Mouse (Mus musculus): Measurements from ENCODE around the gene Adm2. TPM values are rescaled to one million over a fixed set of nuclear protein-coding genes. Genes with fewer than 3 reads are reported as not detected.

Adm2 gene
- total and polyA plus RNA-seq, 3 experiments, result 0.23 to 4.5 (median 0.66) TPM

- Histone ChIP-seq H3K27ac (ENCODE audit: insufficient read depth, low read depth) (no peak overlapping the region), H3K79me2 (replicated peaks; ENCODE audit: control insufficient read depth, extremely low read depth, insufficient read depth, poor library complexity, severe bottlenecking) (peaks cover 23% of the 10 kb centered on the region), H3K9ac (ENCODE audit: insufficient read depth, low read depth) (no peak overlapping the region), H3K4me2 (ENCODE audit: insufficient read depth, low read depth, poor library complexity, severe bottlenecking) (no peak overlapping the region), H3K4me3 (replicated peaks in 1 of 3; ENCODE audit: low read depth in 2 of 3, low read length in 2 of 3, poor library complexity in 1 of 3) (no peak overlapping the region), H3K27me3 (replicated peaks) (no peaks in the 10 kb centered on the region), H3K36me3 (replicated peaks in 1 of 2; ENCODE audit: control insufficient read depth in 1 of 2, insufficient read depth in 1 of 2, low read length in 1 of 2) (peaks cover 99% of the 10 kb centered on the region in 2 experiments), H3K9me3 (replicated peaks; ENCODE audit: low read length) (no peaks in the 10 kb centered on the region), H3K4me1 (ENCODE audit: control insufficient read depth in 1 of 2, insufficient read depth in 2 of 2) (no peaks in the 10 kb centered on the region)
- DNase-seq (ENCODE audit: extremely low read depth), result no peak
- TF ChIP-seq CHD2 (IDR thresholded peaks at IDR 0.05; ENCODE audit: low read length) (no peak), HCFC1 (IDR thresholded peaks at IDR 0.05; ENCODE audit: low read depth, low read length) (no peak), POLR2A (IDR thresholded peaks at IDR 0.05; ENCODE audit: low read depth, low read length) (no peak), USF2 (conservative IDR thresholded peaks at IDR 0.05; ENCODE audit: low read depth, low read length) (no peak), SMC3 (IDR thresholded peaks at IDR 0.05; ENCODE audit: low read depth, low read length) (no peak)
- dilution Hi-C loops (cut with MboI; ENCODE audit: extremely low pct_ligation_motif_present, extremely low pct_unique_long_range_greater_than_20kb, low sequenced_read_pairs), result no loop called here
- in situ Hi-C loops (cut with MboI; ENCODE audit: low pct_ligation_motif_present, low pct_unique_long_range_greater_than_20kb, low sequenced_read_pairs), result loop anchor here (25.0 kb wide), 1 partner anchor 253 kb away; the partner anchor contains the start of gene Tubgcp6
Observed at GRCm38 (mm10) chr15:89365141-89365551, 42.6 kb downstream of the Adm2 start.

GRCm38 (mm10) chr15:89372068-89372467, 49.5 kb downstream of the Adm2 start:
- dilution Hi-C loops (cut with MboI; ENCODE audit: extremely low pct_ligation_motif_present, extremely low pct_unique_long_range_greater_than_20kb, low sequenced_read_pairs), result no loop called here
- H3K36me3 ChIP-seq (replicated peaks in 1 of 2; ENCODE audit: control insufficient read depth in 1 of 2, insufficient read depth in 1 of 2, low read length in 1 of 2), result peaks cover 55 to 58% of the 10 kb centered on the region in 2 experiments

GRCm38 (mm10) chr15:89372536-89372935, 50.0 kb downstream of the Adm2 start:
- TF ChIP-seq CHD2 (IDR thresholded peaks at IDR 0.05; ENCODE audit: low read length), result 0 out of 2 replicates have a peak, but pooled peaks have one; percentile 11
- TF ChIP-seq USF1 (IDR thresholded peaks at IDR 0.05; ENCODE audit: low read depth, low read length), result no peak
- Histone ChIP-seq H3K4me1 (ENCODE audit: control insufficient read depth in 1 of 2, insufficient read depth in 2 of 2) (peaks cover 0 to 26% of the 10 kb centered on the region in 2 experiments; a peak in 2 of 4 replicates), H3K36me3 (replicated peaks in 1 of 2; ENCODE audit: control insufficient read depth in 1 of 2, insufficient read depth in 1 of 2, low read length in 1 of 2) (peaks cover 51 to 54% of the 10 kb centered on the region in 2 experiments), H3K4me2 (ENCODE audit: insufficient read depth, low read depth, poor library complexity, severe bottlenecking) (peak overlapping the region; percentile 65; the same call in 1 of the 2 replicates), H3K27ac (ENCODE audit: insufficient read depth, low read depth) (no peak overlapping the region), H3K9me3 (replicated peaks; ENCODE audit: low read length) (no peaks in the 10 kb centered on the region), H3K9ac (ENCODE audit: insufficient read depth, low read depth) (no peak overlapping the region), H3K79me2 (replicated peaks; ENCODE audit: control insufficient read depth, extremely low read depth, insufficient read depth, poor library complexity, severe bottlenecking) (no peaks in the 10 kb centered on the region), H3K27me3 (replicated peaks) (no peaks in the 10 kb centered on the region), H3K4me3 (replicated peaks in 1 of 3; ENCODE audit: low read depth in 2 of 3, low read length in 2 of 3, poor library complexity in 1 of 3) (peak overlapping the region in 1 of 3 experiments; percentile 81)
- dilution Hi-C loops (cut with MboI; ENCODE audit: extremely low pct_ligation_motif_present, extremely low pct_unique_long_range_greater_than_20kb, low sequenced_read_pairs), result no loop called here
- DNase-seq (ENCODE audit: extremely low read depth), result no peak
- in situ Hi-C loops (cut with MboI; ENCODE audit: low pct_ligation_motif_present, low pct_unique_long_range_greater_than_20kb, low sequenced_read_pairs), result loop anchor here (25.0 kb wide), 1 partner anchor 260 kb away; the partner anchor contains the start of gene Tubgcp6

More at GRCm38 (mm10) chr15:89372068-89372467, 49.5 kb downstream of the Adm2 start:
- no peak overlapping the region for H3K4me2 ChIP-seq (ENCODE audit: insufficient read depth, low read depth, poor library complexity, severe bottlenecking)
- TF ChIP-seq TCF12 (IDR thresholded peaks at IDR 0.05; ENCODE audit: low read depth, low read length) (no peak), POLR2A (IDR thresholded peaks at IDR 0.05; ENCODE audit: low read depth, low read length) (0 out of 2 replicates have a peak, but pooled peaks have one; percentile 3)
- H3K27ac ChIP-seq (ENCODE audit: insufficient read depth, low read depth), result no peak overlapping the region
- no peak overlapping the region for H3K9ac ChIP-seq (ENCODE audit: insufficient read depth, low read depth)
- peaks cover 0 to 26% of the 10 kb centered on the region in 2 experiments; a peak in 2 of 4 replicates for H3K4me1 ChIP-seq (ENCODE audit: control insufficient read depth in 1 of 2, insufficient read depth in 2 of 2)
- H3K79me2 ChIP-seq (replicated peaks; ENCODE audit: control insufficient read depth, extremely low read depth, insufficient read depth, poor library complexity, severe bottlenecking), result no peaks in the 10 kb centered on the region
- no peaks in the 10 kb centered on the region for H3K9me3 ChIP-seq (replicated peaks; ENCODE audit: low read length)
- DNase-seq (ENCODE audit: extremely low read depth), result no peak
- in situ Hi-C loops (cut with MboI; ENCODE audit: low pct_ligation_motif_present, low pct_unique_long_range_greater_than_20kb, low sequenced_read_pairs), result loop anchor here (25.0 kb wide), 1 partner anchor 260 kb away; the partner anchor contains the start of gene Tubgcp6
- no peaks in the 10 kb centered on the region for H3K27me3 ChIP-seq (replicated peaks)
- H3K4me3 ChIP-seq (replicated peaks in 1 of 3; ENCODE audit: low read depth in 2 of 3, low read length in 2 of 3, poor library complexity in 1 of 3), result no peak overlapping the region
